Mouse (Mus musculus): ENCODE measurements at regions not wholly inside any gene's neighbourhood (a gene's known extent, or its start where the extent isn't known, plus 50 kb on each side); places are given as distances from the start of the nearest gene placed in this dataset.

DNA sequence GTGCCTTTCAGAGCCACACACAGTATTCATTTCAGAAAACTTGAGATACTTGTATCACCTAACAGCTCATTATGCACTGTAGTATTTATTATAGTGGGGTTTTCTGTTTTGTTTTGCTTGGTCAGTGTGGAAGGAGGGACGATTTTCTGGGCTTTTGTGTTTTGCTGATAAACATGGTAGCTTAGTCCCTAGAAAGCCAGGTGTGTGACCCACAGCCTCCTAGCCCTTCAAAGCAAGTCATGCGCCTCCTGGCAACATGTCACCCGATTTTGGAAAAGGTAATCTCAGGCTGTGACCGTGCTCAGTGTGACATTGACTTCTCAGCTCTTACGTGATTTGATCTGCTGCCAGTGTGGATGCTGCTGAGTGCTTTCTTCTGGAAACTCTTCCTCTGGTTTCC is 70.9 kb downstream of the Klf5 start:
- TF ChIP-seq POLR2A (IDR thresholded peaks at IDR 0.05; ENCODE audit: extremely low read depth, insufficient read depth, low read length) (no peak), CTCF (IDR thresholded peaks at IDR 0.05; ENCODE audit: low read depth, low read length) (no peak)
